Mouse (Mus musculus): ENCODE data around the gene Csf2rb. TPM values are rescaled to one million over a fixed set of nuclear protein-coding genes. Genes with fewer than 3 reads are reported as not detected.
"Not testable (repeated sequence)": the region's sequence is repeated elsewhere in the genome, so short reads cannot be mapped to it uniquely, and the experiment has no call there.

Gene Csf2rb
- polyA plus RNA-seq, 1 experiment, result 0.27 TPM

DNA sequence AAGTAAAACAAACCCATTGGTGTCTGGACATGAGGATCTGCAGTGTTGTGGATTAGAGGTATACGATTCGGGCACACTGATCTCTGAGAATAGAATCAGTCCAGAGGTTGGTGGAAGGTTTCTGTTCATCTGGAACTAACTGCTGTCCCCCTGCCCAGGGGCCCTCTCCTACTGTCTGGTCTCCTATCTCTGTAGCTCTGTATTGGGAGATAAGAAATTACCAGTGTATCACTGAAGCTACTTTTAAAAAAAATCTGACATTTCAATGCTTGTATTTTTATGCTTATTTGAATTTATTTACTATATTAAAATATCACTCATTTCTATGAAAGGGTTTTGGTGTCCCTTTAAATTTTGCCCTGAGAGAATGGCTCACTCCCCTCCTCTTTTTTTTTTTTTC lies 1.3 kb upstream of the Csf2rb start:
- peaks cover 6% of the 10 kb centered on the region for H3K27me3 ChIP-seq (ENCODE audit: control insufficient read depth)
- H3K9me3 ChIP-seq (ENCODE audit: control insufficient read depth, low read length), result no peaks in the 10 kb centered on the region
- H3K36me3 ChIP-seq (ENCODE audit: control insufficient read depth), result no peaks in the 10 kb centered on the region
- TF ChIP-seq GATA1 (IDR thresholded peaks at IDR 0.05; ENCODE audit: low read length) (no peak), TAL1 (IDR thresholded peaks at IDR 0.05; ENCODE audit: low read length) (no peak)
- H3K4me3 ChIP-seq (replicated peaks), result no peak overlapping the region
- no peaks in the 10 kb centered on the region; the same call in 1 of the 2 replicates for H3K4me1 ChIP-seq (ENCODE audit: control insufficient read depth)

GRCm38 (mm10) chr15:78326747-78327146 lies 1.2 kb downstream of the Csf2rb start:
- Histone ChIP-seq H3K9me3 (ENCODE audit: control insufficient read depth, low read length) (no peaks in the 10 kb centered on the region), H3K4me3 (replicated peaks) (no peak overlapping the region), H3K36me3 (ENCODE audit: control insufficient read depth) (no peaks in the 10 kb centered on the region), H3K27me3 (ENCODE audit: control insufficient read depth) (peaks cover 3% of the 10 kb centered on the region), H3K4me1 (ENCODE audit: control insufficient read depth) (peaks cover 2% of the 10 kb centered on the region)
- TF ChIP-seq GATA1 (IDR thresholded peaks at IDR 0.05; ENCODE audit: low read length) (no peak), TAL1 (IDR thresholded peaks at IDR 0.05; ENCODE audit: low read length) (no peak)

DNA sequence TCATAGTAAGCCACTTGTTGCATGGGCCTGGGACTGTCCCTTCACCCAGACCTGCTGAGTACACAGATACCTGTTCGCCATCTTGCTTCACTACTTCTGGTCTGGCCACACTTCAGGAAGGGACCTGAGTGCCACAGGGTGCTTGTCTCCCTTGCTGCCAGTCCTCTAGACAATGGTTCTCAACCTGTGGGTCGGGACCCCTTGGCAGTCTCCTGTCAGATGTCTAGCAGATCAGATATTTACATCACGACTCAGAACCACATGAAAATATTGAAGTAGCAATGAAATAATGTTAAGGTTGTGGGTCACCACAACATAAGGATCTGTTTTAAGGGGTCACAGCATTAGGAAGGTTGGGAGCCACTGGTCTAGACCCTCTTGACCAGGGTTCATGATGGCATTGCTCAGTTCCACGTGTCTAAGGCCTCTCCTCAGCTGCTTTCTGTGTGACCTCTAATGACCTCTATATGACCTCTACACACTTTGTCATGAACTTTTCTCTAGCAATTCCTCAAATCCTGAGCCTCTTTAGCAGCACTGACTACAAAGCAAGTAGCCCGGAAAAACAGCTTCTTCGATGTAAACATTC lies 2.3 kb downstream of the Csf2rb start:
- not testable (repeated sequence) for H3K9me3 ChIP-seq (ENCODE audit: control insufficient read depth, low read length); H3K4me3 ChIP-seq (replicated peaks); H3K4me1 ChIP-seq (ENCODE audit: control insufficient read depth); H3K36me3 ChIP-seq (ENCODE audit: control insufficient read depth); H3K27me3 ChIP-seq (ENCODE audit: control insufficient read depth)

DNA sequence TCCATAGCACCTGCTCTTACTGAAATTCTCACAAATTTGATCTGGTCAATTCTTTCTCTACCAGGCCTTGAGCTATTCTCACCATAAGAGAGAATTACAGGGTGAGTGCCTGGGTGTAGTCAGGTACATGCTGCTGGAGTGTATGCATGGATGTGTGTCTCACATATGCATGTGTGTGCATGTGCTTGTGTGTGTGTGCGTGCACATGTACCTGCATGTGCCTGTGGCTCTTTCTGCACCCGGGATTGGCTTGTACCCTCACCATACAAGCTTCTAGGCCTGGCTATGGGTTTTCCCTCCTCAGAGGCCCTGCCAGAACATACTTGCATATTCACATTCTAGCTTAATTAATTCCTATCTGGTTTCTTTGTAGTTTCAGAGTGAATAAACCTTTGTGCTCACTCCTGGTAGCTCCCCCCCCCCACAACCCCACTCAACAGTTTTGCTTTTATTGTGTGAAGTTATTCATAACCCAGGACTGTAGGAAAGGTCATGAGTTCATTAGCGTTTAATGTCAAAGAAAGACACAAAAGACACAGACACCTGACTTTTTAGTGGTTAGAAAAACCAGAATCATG lies 3.1 kb downstream of the Csf2rb start:
- Histone ChIP-seq H3K4me1 (ENCODE audit: control insufficient read depth) (peaks cover 2% of the 10 kb centered on the region), H3K27me3 (ENCODE audit: control insufficient read depth) (peaks cover 3% of the 10 kb centered on the region), H3K9me3 (ENCODE audit: control insufficient read depth, low read length) (no peaks in the 10 kb centered on the region), H3K4me3 (replicated peaks) (no peak overlapping the region), H3K36me3 (ENCODE audit: control insufficient read depth) (no peaks in the 10 kb centered on the region)
- TF ChIP-seq GATA1 (IDR thresholded peaks at IDR 0.05; ENCODE audit: low read length), result no peak

DNA sequence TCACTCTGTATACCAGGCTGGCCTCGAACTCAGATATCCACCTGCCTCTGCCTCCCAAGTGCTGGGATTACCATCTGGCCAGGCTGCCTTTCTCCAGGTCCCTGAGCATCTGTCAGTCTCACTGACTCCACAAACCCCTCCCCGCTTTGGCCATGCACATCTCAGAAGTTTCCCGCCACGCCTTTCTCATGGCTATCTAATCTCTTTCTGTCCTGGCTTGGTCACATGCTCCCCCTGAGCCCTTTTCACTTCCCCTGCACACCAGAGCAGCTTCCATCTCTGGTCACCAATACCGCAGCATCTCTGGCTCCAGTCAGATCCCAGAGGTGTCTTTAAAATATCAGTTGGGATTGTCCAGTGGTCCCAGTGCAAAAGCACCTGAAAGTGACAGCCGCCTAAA lies 4.4 kb downstream of the Csf2rb start:
- H3K36me3 ChIP-seq (ENCODE audit: control insufficient read depth); H3K4me3 ChIP-seq (replicated peaks); H3K27me3 ChIP-seq (ENCODE audit: control insufficient read depth); H3K9me3 ChIP-seq (ENCODE audit: control insufficient read depth, low read length); H3K4me1 ChIP-seq (ENCODE audit: control insufficient read depth): not testable (repeated sequence)

DNA sequence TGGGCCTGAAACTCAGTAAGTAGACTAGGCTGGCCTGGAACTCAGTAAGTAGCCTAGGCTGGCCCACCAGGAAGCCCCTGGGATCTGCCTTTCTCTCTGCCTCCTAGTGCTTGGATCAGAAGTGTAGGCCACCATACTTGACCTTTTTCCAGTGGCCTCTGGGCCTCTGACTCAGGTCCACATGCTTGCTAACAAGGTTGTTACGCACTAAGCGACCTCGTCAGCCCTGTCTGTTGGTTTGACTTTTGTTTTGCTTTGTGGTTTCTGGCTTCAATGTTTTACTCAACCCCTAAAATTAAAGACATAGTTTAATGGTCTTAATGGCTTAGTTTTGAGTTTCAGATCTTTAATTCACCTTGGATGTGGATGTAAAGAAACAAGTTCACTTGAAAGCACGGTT lies 5.2 kb downstream of the Csf2rb start:
- no peak overlapping the region for H3K4me3 ChIP-seq (replicated peaks)
- no peaks in the 10 kb centered on the region for H3K9me3 ChIP-seq (ENCODE audit: control insufficient read depth, low read length)
- peaks cover under 1% of the 10 kb centered on the region for H3K27me3 ChIP-seq (ENCODE audit: control insufficient read depth)
- H3K36me3 ChIP-seq (ENCODE audit: control insufficient read depth), result no peaks in the 10 kb centered on the region
- peaks cover 2% of the 10 kb centered on the region for H3K4me1 ChIP-seq (ENCODE audit: control insufficient read depth)
- no peak for TF ChIP-seq GATA1 (IDR thresholded peaks at IDR 0.05; ENCODE audit: low read length)
- TF ChIP-seq TAL1 (IDR thresholded peaks at IDR 0.05; ENCODE audit: low read length), result no peak

- no peaks in the 10 kb centered on the region for H3K36me3 ChIP-seq (ENCODE audit: control insufficient read depth)
- no peak for TF ChIP-seq TAL1 (IDR thresholded peaks at IDR 0.05; ENCODE audit: low read length)
- no peak for TF ChIP-seq GATA1 (IDR thresholded peaks at IDR 0.05; ENCODE audit: low read length)
These were observed 6.2 kb downstream of the Csf2rb start for GRCm38 (mm10) chr15:78331523-78332340.

DNA sequence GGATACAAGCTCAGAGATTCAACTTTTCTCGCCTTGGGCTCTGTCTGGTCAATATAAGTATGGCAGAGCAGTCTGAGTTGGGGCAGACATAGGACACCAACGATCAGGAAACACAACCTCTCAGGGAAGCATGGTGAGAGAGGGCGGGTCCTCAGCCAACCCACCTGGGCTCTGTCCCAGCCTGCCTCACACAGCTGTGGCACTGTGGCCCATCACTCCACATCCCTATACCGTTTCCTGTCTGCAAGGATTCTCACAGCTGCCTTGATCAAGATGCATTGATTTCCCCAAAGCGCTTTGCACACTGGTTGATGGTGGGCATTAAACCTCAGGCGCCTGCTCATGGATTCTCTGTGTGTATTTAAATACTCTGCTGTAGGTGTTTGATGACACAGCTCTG lies 7.4 kb downstream of the Csf2rb start:
- Histone ChIP-seq H3K9me3 (ENCODE audit: control insufficient read depth, low read length) (no peaks in the 10 kb centered on the region), H3K27me3 (ENCODE audit: control insufficient read depth) (no peaks in the 10 kb centered on the region), H3K4me3 (replicated peaks) (no peak overlapping the region), H3K4me1 (ENCODE audit: control insufficient read depth) (peaks cover 2% of the 10 kb centered on the region), H3K36me3 (ENCODE audit: control insufficient read depth) (no peaks in the 10 kb centered on the region)
- TF ChIP-seq GATA1 (IDR thresholded peaks at IDR 0.05; ENCODE audit: low read length) (no peak), TAL1 (IDR thresholded peaks at IDR 0.05; ENCODE audit: low read length) (no peak)

More at GRCm38 (mm10) chr15:78331523-78332340, 6.2 kb downstream of the Csf2rb start:
- no peak overlapping the region for H3K4me3 ChIP-seq (replicated peaks)
- peaks cover 2% of the 10 kb centered on the region for H3K4me1 ChIP-seq (ENCODE audit: control insufficient read depth)
- H3K9me3 ChIP-seq (ENCODE audit: control insufficient read depth, low read length), result no peaks in the 10 kb centered on the region
- H3K27me3 ChIP-seq (ENCODE audit: control insufficient read depth), result no peaks in the 10 kb centered on the region

DNA sequence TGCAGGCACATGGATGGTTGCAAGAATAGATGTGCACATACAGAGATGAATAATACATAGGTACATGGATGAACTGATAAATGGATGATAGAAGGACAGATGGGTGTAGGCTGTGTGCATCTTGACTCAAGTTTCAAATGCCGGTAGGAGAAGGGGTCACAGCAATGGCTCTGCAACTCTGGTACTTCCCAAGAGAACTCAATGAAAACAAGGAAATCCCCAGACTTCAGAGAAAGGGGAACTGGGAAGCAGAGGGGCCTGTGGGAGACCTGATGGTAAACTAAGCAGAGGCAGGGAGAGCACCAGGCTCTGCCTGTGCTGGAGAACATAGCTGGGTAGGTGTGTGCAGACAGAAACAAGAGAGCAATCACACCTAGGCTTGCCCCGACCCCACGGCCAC lies 8.8 kb downstream of the Csf2rb start:
- Histone ChIP-seq H3K27me3 (ENCODE audit: control insufficient read depth) (no peaks in the 10 kb centered on the region), H3K36me3 (ENCODE audit: control insufficient read depth) (no peaks in the 10 kb centered on the region), H3K4me1 (ENCODE audit: control insufficient read depth) (peaks cover 2% of the 10 kb centered on the region), H3K9me3 (ENCODE audit: control insufficient read depth, low read length) (no peaks in the 10 kb centered on the region), H3K4me3 (replicated peaks) (no peak overlapping the region)
- TF ChIP-seq TAL1 (IDR thresholded peaks at IDR 0.05; ENCODE audit: low read length) (no peak), GATA1 (IDR thresholded peaks at IDR 0.05; ENCODE audit: low read length) (no peak)

GRCm38 (mm10) chr15:78339627-78340423 lies 14.3 kb downstream of the Csf2rb start:
- not testable (repeated sequence) for H3K27me3 ChIP-seq (ENCODE audit: control insufficient read depth); H3K36me3 ChIP-seq (ENCODE audit: control insufficient read depth)

DNA sequence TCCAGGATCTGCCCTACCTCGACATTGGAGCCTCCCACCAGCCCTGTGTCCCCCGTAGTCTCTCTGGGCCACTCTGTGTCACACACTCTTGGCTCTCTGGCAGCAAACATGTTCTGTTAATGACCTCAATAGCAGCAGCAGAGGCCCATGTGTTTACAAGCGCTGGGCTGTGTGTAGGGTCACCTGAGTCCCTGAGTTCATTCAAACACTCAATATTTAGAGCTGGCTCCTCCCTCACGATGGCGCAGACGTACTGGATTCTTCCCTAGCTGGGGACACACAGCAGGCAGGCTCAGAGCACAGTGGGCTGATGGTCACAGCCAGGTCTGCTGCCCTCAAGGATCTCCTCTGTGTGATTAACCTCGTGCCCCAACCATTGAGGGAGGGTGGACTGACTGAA lies 15.4 kb downstream of the Csf2rb start:
- H3K9me3 ChIP-seq (ENCODE audit: control insufficient read depth, low read length); H3K36me3 ChIP-seq (ENCODE audit: control insufficient read depth); H3K4me3 ChIP-seq (replicated peaks); H3K4me1 ChIP-seq (ENCODE audit: control insufficient read depth); H3K27me3 ChIP-seq (ENCODE audit: control insufficient read depth): not testable (repeated sequence)

More at GRCm38 (mm10) chr15:78339627-78340423, 14.3 kb downstream of the Csf2rb start:
- not testable (repeated sequence) for H3K4me3 ChIP-seq (replicated peaks); H3K4me1 ChIP-seq (ENCODE audit: control insufficient read depth); H3K9me3 ChIP-seq (ENCODE audit: control insufficient read depth, low read length)
